ENCODE assay signal across 9 mouse cellular contexts in the genomic region with DNA sequence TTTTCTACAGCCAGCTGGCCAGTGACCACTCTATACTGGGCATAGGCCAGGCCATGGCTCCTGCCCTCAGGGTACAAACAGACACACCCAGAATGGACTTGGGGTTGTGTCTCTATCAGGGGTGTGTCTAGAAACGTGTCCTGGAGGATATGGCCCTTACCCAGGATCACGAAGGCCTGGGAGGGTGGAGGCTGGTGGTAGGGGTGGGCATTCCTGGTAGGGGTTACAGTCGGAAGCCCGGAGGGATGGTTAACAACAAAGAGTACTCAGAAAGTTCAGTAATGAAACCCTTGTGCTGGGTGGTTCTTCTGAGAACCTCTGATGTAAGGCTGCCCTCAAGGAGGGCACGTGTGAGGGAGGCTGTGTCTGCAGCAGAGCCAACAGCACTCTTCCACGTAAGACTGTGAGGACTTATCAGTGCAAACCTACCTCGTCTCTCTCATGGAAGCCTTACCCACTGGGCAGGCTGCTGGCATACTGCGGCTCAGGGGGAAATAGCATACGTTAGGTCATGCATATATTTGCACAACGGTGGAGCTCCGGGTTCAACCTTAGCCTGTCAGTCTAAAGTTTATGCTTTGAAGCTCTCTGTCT. TPM values are rescaled to one million over a fixed set of nuclear protein-coding genes. Genes with fewer than 3 reads are reported as not detected.
DNase-seq lines count a peak whose midpoint lies in the region; ATAC-seq lines count a peak whose summit lies in the region.
"Had no signal": no experiment of that assay in that cellular context is flagged by ENCODE, and none has a peak within 500 bp of the region (broad histone marks: within the 10 kb centered on the region; RNA-seq: fewer than 3 reads in every experiment).

No protein-coding gene starts in this region.

- no peak for DNase-seq in hindbrain, embryonic 11.5 days (ENCODE audit: low spot score)
- no peak for DNase-seq in midbrain, embryonic 14.5 days
- DNase-seq in left cerebral cortex, postnatal 10 days (ENCODE audit: extremely low spot score in 1 of 2, low spot score in 2 of 2), result no peak
- no peak for DNase-seq in MN1 (ENCODE audit: low spot score)
- DNase-seq in adrenal gland, postnatal 4 days (ENCODE audit: low spot score in 2 of 2), result no peak

- no peak overlapping the region for H3K4me2 ChIP-seq in hindbrain, embryonic 13.5 days
- no peak overlapping the region for H3K4me2 ChIP-seq in hindbrain, embryonic 11.5 days (replicated peaks; ENCODE audit: low read depth, low read length)
- no peak overlapping the region for H3K4me2 ChIP-seq in midbrain, embryonic 14.5 days (ENCODE audit: low read length)
- H3K4me2 ChIP-seq in midbrain, embryonic 15.5 days, result no peak overlapping the region
- H3K4me2 ChIP-seq in limb, embryonic 15.5 days, result no peak overlapping the region
- H3K4me2 ChIP-seq: forebrain, embryonic 13.5 days had no signal

- ATAC-seq in hindbrain, embryonic 13.5 days (ENCODE audit: low FRiP score), result no peak
- no peak for ATAC-seq in hindbrain, embryonic 11.5 days (ENCODE audit: low FRiP score)
- ATAC-seq in midbrain, embryonic 14.5 days (ENCODE audit: low FRiP score, low TSS enrichment), result no peak
- no peak for ATAC-seq in midbrain, embryonic 15.5 days (replicated peaks)
- ATAC-seq in limb, embryonic 15.5 days (ENCODE audit: insufficient number of reproducible peaks, low FRiP score, low TSS enrichment, low read depth), result no peak
- ATAC-seq: forebrain, embryonic 13.5 days had no signal

- H3K4me3 ChIP-seq in hindbrain, embryonic 13.5 days, result no peak overlapping the region
- H3K4me3 ChIP-seq in hindbrain, embryonic 11.5 days (ENCODE audit: low read depth, low read length), result no peak overlapping the region
- no peak overlapping the region for H3K4me3 ChIP-seq in midbrain, embryonic 14.5 days (replicated peaks; ENCODE audit: low read depth, low read length)
- H3K4me3 ChIP-seq in midbrain, embryonic 15.5 days, result no peak overlapping the region
- H3K4me3 ChIP-seq in limb, embryonic 15.5 days, result no peak overlapping the region
- H3K4me3 ChIP-seq: forebrain, embryonic 13.5 days had no signal

- H3K36me3 ChIP-seq in hindbrain, embryonic 13.5 days, result no peaks in the 10 kb centered on the region; the same call in 1 of the 2 replicates
- H3K36me3 ChIP-seq in hindbrain, embryonic 11.5 days (ENCODE audit: control insufficient read depth, insufficient read depth, low read length), result no peaks in the 10 kb centered on the region
- no peaks in the 10 kb centered on the region for H3K36me3 ChIP-seq in midbrain, embryonic 14.5 days (ENCODE audit: control insufficient read depth, insufficient read depth, low read length)
- H3K36me3 ChIP-seq in midbrain, embryonic 15.5 days (replicated peaks), result no peaks in the 10 kb centered on the region
- H3K36me3 ChIP-seq in limb, embryonic 15.5 days, result no peaks in the 10 kb centered on the region

- no peak overlapping the region for H3K9ac ChIP-seq in hindbrain, embryonic 13.5 days
- H3K9ac ChIP-seq in hindbrain, embryonic 11.5 days (ENCODE audit: low read depth, low read length), result no peak overlapping the region
- no peak overlapping the region for H3K9ac ChIP-seq in midbrain, embryonic 14.5 days (replicated peaks; ENCODE audit: low read length)
- H3K9ac ChIP-seq in midbrain, embryonic 15.5 days, result no peak overlapping the region
- H3K9ac ChIP-seq in limb, embryonic 15.5 days, result no peak overlapping the region
- H3K9ac ChIP-seq: forebrain, embryonic 13.5 days had no signal

- H3K27me3 ChIP-seq in hindbrain, embryonic 13.5 days, result no peaks in the 10 kb centered on the region
- H3K27me3 ChIP-seq in hindbrain, embryonic 11.5 days (ENCODE audit: control insufficient read depth, insufficient read depth, low read length), result no peaks in the 10 kb centered on the region; the same call in 1 of the 2 replicates
- no peaks in the 10 kb centered on the region for H3K27me3 ChIP-seq in midbrain, embryonic 14.5 days (ENCODE audit: control insufficient read depth, insufficient read depth, low read length)
- no peaks in the 10 kb centered on the region for H3K27me3 ChIP-seq in midbrain, embryonic 15.5 days (replicated peaks)
- H3K27me3 ChIP-seq in limb, embryonic 15.5 days, result no peaks in the 10 kb centered on the region
- H3K27me3 ChIP-seq: forebrain, embryonic 13.5 days had no signal

- 0 out of 2 replicates have a peak overlapping the region, but pooled peaks have one; percentile 18 for H3K27ac ChIP-seq in hindbrain, embryonic 13.5 days
- H3K27ac ChIP-seq in hindbrain, embryonic 11.5 days (ENCODE audit: low read depth, low read length), result no peak overlapping the region
- peak overlapping the region; percentile 95 for H3K27ac ChIP-seq in midbrain, embryonic 14.5 days (replicated peaks; ENCODE audit: low read depth, low read length)
- no peak overlapping the region for H3K27ac ChIP-seq in midbrain, embryonic 15.5 days
- peak overlapping the region; percentile 94 for H3K27ac ChIP-seq in limb, embryonic 15.5 days

- H3K4me1 ChIP-seq in hindbrain, embryonic 13.5 days (replicated peaks), result peaks cover 56% of the 10 kb centered on the region
- peaks cover 16% of the 10 kb centered on the region for H3K4me1 ChIP-seq in hindbrain, embryonic 11.5 days (replicated peaks; ENCODE audit: control insufficient read depth, insufficient read depth, low read length)
- peaks cover 41% of the 10 kb centered on the region for H3K4me1 ChIP-seq in midbrain, embryonic 14.5 days (ENCODE audit: control insufficient read depth, insufficient read depth, low read length)
- peaks cover 47% of the 10 kb centered on the region for H3K4me1 ChIP-seq in midbrain, embryonic 15.5 days
- peaks cover 52% of the 10 kb centered on the region for H3K4me1 ChIP-seq in limb, embryonic 15.5 days

- WGBS in hindbrain, embryonic 13.5 days, result 77% methylated on average over 11 of the region's 11 CpGs
- 68% methylated on average over 11 of the region's 11 CpGs for WGBS in hindbrain, embryonic 11.5 days
- WGBS in midbrain, embryonic 14.5 days, result 79% methylated on average over 11 of the region's 11 CpGs
- WGBS in midbrain, embryonic 15.5 days, result 76% methylated on average over 11 of the region's 11 CpGs
- WGBS in limb, embryonic 15.5 days, result 64% methylated on average over 11 of the region's 11 CpGs

- H3K9me3 ChIP-seq in hindbrain, embryonic 13.5 days, result no peaks in the 10 kb centered on the region
- no peaks in the 10 kb centered on the region for H3K9me3 ChIP-seq in hindbrain, embryonic 11.5 days (ENCODE audit: control insufficient read depth, low read length)
- no peaks in the 10 kb centered on the region for H3K9me3 ChIP-seq in midbrain, embryonic 14.5 days (ENCODE audit: control insufficient read depth, low read length)
- no peaks in the 10 kb centered on the region for H3K9me3 ChIP-seq in midbrain, embryonic 15.5 days
- H3K9me3 ChIP-seq in limb, embryonic 15.5 days, result no peaks in the 10 kb centered on the region
- H3K9me3 ChIP-seq: forebrain, embryonic 13.5 days had no signal

- intact Hi-C loops in left cerebral cortex, postnatal 10 days (cut with DNase I), result no loop called here

RNA-seq across cellular contexts. Expression of gene Src, which starts 3.9 kb away (rescaled TPM):
- 31.3 and 31.8 TPM in 2 replicates for polyA plus RNA-seq in hindbrain, embryonic 13.5 days (2015; fragmentation: Nextera tagmentation; extraction: Ambion mirVana)
- 13.0 and 14.4 TPM in 2 replicates for polyA plus RNA-seq in hindbrain, embryonic 11.5 days (2014; fragmentation: Nextera tagmentation; extraction: Ambion mirVana)
- 34.3 and 52.2 TPM in 2 replicates for polyA plus RNA-seq in midbrain, embryonic 14.5 days (2014; fragmentation: Nextera tagmentation; extraction: Ambion mirVana)
- 40.3 and 43.2 TPM in 2 replicates for polyA plus RNA-seq in midbrain, embryonic 15.5 days (2015; fragmentation: Nextera tagmentation; extraction: Ambion mirVana)
- 14.8 and 18.5 TPM in 2 replicates for polyA plus RNA-seq in limb, embryonic 15.5 days (2015; fragmentation: Nextera tagmentation; extraction: Ambion mirVana)
- total RNA-seq in left cerebral cortex, postnatal 10 days (2021), result 10 to 100 TPM; 83.6 to 84.2 TPM
- 10 to 100 TPM; 34.0 to 36.7 TPM for total RNA-seq in adrenal gland, postnatal 4 days (2021)

RNA-seq across cellular contexts. Expression of gene Manbal, which starts 54.8 kb away (rescaled TPM):
- polyA plus RNA-seq in hindbrain, embryonic 13.5 days (2015; fragmentation: Nextera tagmentation; extraction: Ambion mirVana), result 91.7 and 95.8 TPM in 2 replicates
- polyA plus RNA-seq in hindbrain, embryonic 11.5 days (2014; fragmentation: Nextera tagmentation; extraction: Ambion mirVana), result 36.2 and 37.2 TPM in 2 replicates
- 47.8 and 89.9 TPM in 2 replicates for polyA plus RNA-seq in midbrain, embryonic 14.5 days (2014; fragmentation: Nextera tagmentation; extraction: Ambion mirVana)
- 104 and 107 TPM in 2 replicates for polyA plus RNA-seq in midbrain, embryonic 15.5 days (2015; fragmentation: Nextera tagmentation; extraction: Ambion mirVana)
- polyA plus RNA-seq in limb, embryonic 15.5 days (2015; fragmentation: Nextera tagmentation; extraction: Ambion mirVana), result 87.6 and 87.9 TPM in 2 replicates
- total RNA-seq in left cerebral cortex, postnatal 10 days (2021), result 10 to 100 TPM; 85.0 to 88.8 TPM
- total RNA-seq in adrenal gland, postnatal 4 days (2021), result 10 to 100 TPM; 49.9 to 50.4 TPM

Comparison
In these comparisons a context has a peak if more than half of its experiments do, and no peak if none do; other contexts are left out.
1. H3K27ac ChIP-seq: peak in hindbrain, embryonic 13.5 days (single experiment), midbrain, embryonic 14.5 days (single experiment) and limb, embryonic 15.5 days (single experiment); none in hindbrain, embryonic 11.5 days (single experiment) and midbrain, embryonic 15.5 days (single experiment).